Mouse (Mus musculus) R1 (cell line): ENCODE data around the gene Ephb1.

ENCODE experiments used
- DNase-seq: peaks from one replicate; pipeline ENCODE4 v3.0.0-alpha.2; 2018; ENCODE audit warnings: low read depth, low spot score

Ephb1 gene

GRCm38 (mm10) chr9:102249124-102249816 lies 105.2 kb downstream of the Ephb1 start:
- DNase-seq: no peak

- DNase-seq: no peak
Observed at GRCm38 (mm10) chr9:102245551-102245950, 108.9 kb downstream of the Ephb1 start.

GRCm38 (mm10) chr9:102243296-102243695 lies 111.2 kb downstream of the Ephb1 start:
- DNase-seq: peak; percentile 70

- DNase-seq: no peak
Observed at GRCm38 (mm10) chr9:102241546-102241945, 112.9 kb downstream of the Ephb1 start.

- DNase-seq: no peak
Observed at GRCm38 (mm10) chr9:102240215-102240614, 114.3 kb downstream of the Ephb1 start.

GRCm38 (mm10) chr9:102235444-102235951 lies 119.0 kb downstream of the Ephb1 start:
- DNase-seq: peak; percentile 16

- DNase-seq: no peak
Observed at GRCm38 (mm10) chr9:102231248-102231647, 123.2 kb downstream of the Ephb1 start.

- peak; percentile 47 for DNase-seq
Observed at GRCm38 (mm10) chr9:102216746-102217566, 137.5 kb downstream of the Ephb1 start.

- no peak for DNase-seq
Observed at GRCm38 (mm10) chr9:102212036-102212383, 142.5 kb downstream of the Ephb1 start.

GRCm38 (mm10) chr9:102211296-102212035 lies 143.0 kb downstream of the Ephb1 start:
- peak; percentile 43 for DNase-seq

GRCm38 (mm10) chr9:102205518-102205917 lies 149.0 kb downstream of the Ephb1 start:
- DNase-seq: peak; percentile 48

- no peak for DNase-seq
Observed at GRCm38 (mm10) chr9:102201867-102202266, 152.6 kb downstream of the Ephb1 start.

GRCm38 (mm10) chr9:102196856-102197255 lies 157.6 kb downstream of the Ephb1 start:
- DNase-seq: no peak

- no peak for DNase-seq
Observed at GRCm38 (mm10) chr9:102194063-102194462, 160.4 kb downstream of the Ephb1 start.

GRCm38 (mm10) chr9:102192724-102193685 lies 161.5 kb downstream of the Ephb1 start:
- DNase-seq: no peak

- no peak for DNase-seq
Observed at GRCm38 (mm10) chr9:102190058-102190457, 164.4 kb downstream of the Ephb1 start.

GRCm38 (mm10) chr9:102189406-102189805 lies 165.1 kb downstream of the Ephb1 start:
- no peak for DNase-seq

- DNase-seq: no peak
Observed at GRCm38 (mm10) chr9:102183663-102184274, 170.7 kb downstream of the Ephb1 start.

- DNase-seq: no peak
Observed at GRCm38 (mm10) chr9:102181810-102182490, 172.5 kb downstream of the Ephb1 start.

- DNase-seq: no peak
Observed at GRCm38 (mm10) chr9:102181276-102181675, 173.2 kb downstream of the Ephb1 start.
